Mouse (Mus musculus) bone marrow macrophage, adult 2 months (primary cell): ENCODE results near the gene Plcb4.

Source experiments
- CTCF ChIP-seq: IDR thresholded peaks from 2 replicates; pipeline ENCODE4 v1.5.1; 2012; ENCODE audit warnings: low read depth, mild to moderate bottlenecking, low read length, moderate library complexity
- POLR2A ChIP-seq: IDR thresholded peaks from 2 replicates; pipeline ENCODE4 v1.6.1; 2012; ENCODE audit warnings: mild to moderate bottlenecking, low read depth, low read length, borderline replicate concordance

- no peak for TF ChIP-seq POLR2A
- TF ChIP-seq CTCF = no peak
Observed at GRCm38 (mm10) chr2:135776131-135776775, 117.4 kb downstream of the Plcb4 start.
